Mouse (Mus musculus) thymus, postnatal 14 days (tissue): ENCODE results near the gene Gucy2g.
"Not testable (repeated sequence)": the region's sequence is repeated elsewhere in the genome, so short reads cannot be mapped to it uniquely, and the experiment has no call there.

Experiments
- DNase-seq: peaks from one replicate; pipeline ENCODE4 v3.0.0; 2021

The Gucy2g gene

GRCm38 (mm10) chr19:55198303-55198702, 42.7 kb downstream of the Gucy2g start:
- peak; percentile 56 for DNase-seq

- DNase-seq: no peak
Measured at GRCm38 (mm10) chr19:55195574-55195973, 45.5 kb downstream of the Gucy2g start.

- no peak for DNase-seq
Measured at GRCm38 (mm10) chr19:55194520-55195170, 46.4 kb downstream of the Gucy2g start.

GRCm38 (mm10) chr19:55193717-55194394, 47.2 kb downstream of the Gucy2g start:
- DNase-seq: no peak

- no peak for DNase-seq
Measured at GRCm38 (mm10) chr19:55192254-55192945, 48.6 kb downstream of the Gucy2g start.

- no peak for DNase-seq
Measured at GRCm38 (mm10) chr19:55191596-55191995, 49.4 kb downstream of the Gucy2g start.

GRCm38 (mm10) chr19:55190065-55190464, 51.0 kb downstream of the Gucy2g start:
- no peak for DNase-seq

- no peak for DNase-seq
Measured at GRCm38 (mm10) chr19:55185651-55186050, 55.4 kb downstream of the Gucy2g start.

- DNase-seq: no peak
Measured at GRCm38 (mm10) chr19:55185074-55185473, 56.0 kb downstream of the Gucy2g start.

GRCm38 (mm10) chr19:55184442-55184841, 56.6 kb downstream of the Gucy2g start:
- no peak for DNase-seq

GRCm38 (mm10) chr19:55180433-55180832, 60.6 kb downstream of the Gucy2g start, which contains the start of gene Tectb:
Tectb (plus strand) TSS chr19:55180733.
- no peak for DNase-seq

- no peak for DNase-seq
Measured at GRCm38 (mm10) chr19:55177143-55177542, 63.9 kb downstream of the Gucy2g start.

GRCm38 (mm10) chr19:55171585-55171984, 69.5 kb downstream of the Gucy2g start:
- DNase-seq: no peak

GRCm38 (mm10) chr19:55170399-55170798, 70.6 kb downstream of the Gucy2g start:
- DNase-seq: no peak

GRCm38 (mm10) chr19:55169236-55169729, 71.8 kb downstream of the Gucy2g start:
- not testable (repeated sequence) for DNase-seq

- DNase-seq: no peak
Measured at GRCm38 (mm10) chr19:55168360-55168759, 72.7 kb downstream of the Gucy2g start.

GRCm38 (mm10) chr19:55167741-55168140, 73.3 kb downstream of the Gucy2g start:
- DNase-seq: no peak

- no peak for DNase-seq
Measured at GRCm38 (mm10) chr19:55166741-55167140, 74.3 kb downstream of the Gucy2g start.

GRCm38 (mm10) chr19:55165954-55166353, 75.1 kb downstream of the Gucy2g start:
- no peak for DNase-seq

- no peak for DNase-seq
Measured at GRCm38 (mm10) chr19:55165183-55165865, 75.7 kb downstream of the Gucy2g start.

GRCm38 (mm10) chr19:55164162-55164561, 76.9 kb downstream of the Gucy2g start:
- no peak for DNase-seq

- DNase-seq: no peak
Measured at GRCm38 (mm10) chr19:55162271-55162670, 78.8 kb downstream of the Gucy2g start.

GRCm38 (mm10) chr19:55159826-55160225, 81.2 kb downstream of the Gucy2g start:
- no peak for DNase-seq
